Mouse (Mus musculus) left cerebral cortex, postnatal 10 days (tissue): ENCODE results near the gene Wdr95. TPM values are rescaled to one million over a fixed set of nuclear protein-coding genes. Genes with fewer than 3 reads are reported as not detected.

Experiments used
- DNase-seq, 2 experiments: peaks; one replicate each; pipeline ENCODE4 v3.0.0; 2021 to 2022; ENCODE audit warnings: low spot score in 2 of 2, mixed read lengths in 1 of 2; ENCODE audit errors: extremely low spot score in 1 of 2
- intact Hi-C: fragments of 180-260 bp; cut with DNase I; formaldehyde crosslinking; loops from one replicate; pipeline ENCODE4 v1.15.1; 2025
- total RNA-seq, 2 experiments: library from RNA; stranded (reverse); gene quantifications; 2 replicates each; pipeline ENCODE4 v1.2.3; 2021

Gene Wdr95
- total RNA-seq, 2 experiments from 2014 or later: 1.1 to 1.4 TPM

DNA sequence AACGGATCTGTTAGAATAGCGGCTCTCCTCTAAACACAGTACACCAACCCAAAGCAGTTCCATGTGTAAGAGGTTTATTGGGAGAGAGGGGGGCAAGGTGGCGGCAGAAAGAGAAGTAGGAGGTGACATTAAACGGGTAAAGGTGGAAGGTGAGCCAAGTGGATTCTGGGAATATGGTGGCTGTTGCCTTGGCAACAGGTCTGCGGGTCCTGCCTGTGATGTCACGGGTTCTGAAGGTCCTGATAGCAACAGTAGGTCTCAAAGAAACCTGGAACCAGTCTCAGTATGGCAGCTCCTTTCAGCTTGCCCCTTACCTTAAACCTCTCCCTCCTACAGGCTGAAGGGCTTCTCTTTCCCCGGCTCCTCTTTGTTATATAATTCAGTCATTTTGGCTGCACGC is 25.9 kb downstream of the Wdr95 start:
- intact Hi-C loops: no loop called here
- DNase-seq: no peak

DNA sequence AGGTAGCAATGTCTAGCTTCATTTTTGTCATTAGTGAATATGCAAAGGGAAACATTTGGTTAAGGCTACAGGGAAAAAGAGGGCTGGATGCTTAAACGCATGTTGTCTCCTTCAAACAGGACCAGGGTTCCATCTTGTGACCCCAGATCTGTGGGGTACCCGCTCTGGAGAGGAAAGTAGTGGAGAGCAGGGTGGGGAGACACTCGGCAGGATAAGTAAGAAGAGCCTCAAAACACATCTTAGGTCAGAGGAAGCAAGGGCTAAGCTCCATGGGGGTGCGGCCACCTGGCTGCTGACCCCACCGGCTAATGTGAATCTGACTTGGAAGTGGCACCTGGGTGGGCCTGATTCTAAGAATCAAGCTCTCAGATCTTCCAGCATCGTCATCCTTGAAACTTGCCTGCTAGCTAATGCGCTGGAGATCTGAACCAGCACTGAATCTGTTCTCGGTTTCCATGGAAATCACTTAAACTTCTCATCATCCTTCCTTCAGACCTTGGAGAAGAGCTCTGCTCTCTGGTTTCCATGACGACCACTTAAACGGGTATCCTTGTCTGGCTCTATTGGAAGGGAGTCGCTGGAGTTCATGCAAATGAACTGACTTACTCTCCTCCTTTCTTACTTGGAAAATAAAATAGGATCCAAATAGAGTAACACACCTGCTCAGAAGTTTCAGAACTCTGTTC is 32.6 kb downstream of the Wdr95 start:
- intact Hi-C loops: no loop called here
- DNase-seq: peak in 1 of 2 experiments; percentile 84

DNA sequence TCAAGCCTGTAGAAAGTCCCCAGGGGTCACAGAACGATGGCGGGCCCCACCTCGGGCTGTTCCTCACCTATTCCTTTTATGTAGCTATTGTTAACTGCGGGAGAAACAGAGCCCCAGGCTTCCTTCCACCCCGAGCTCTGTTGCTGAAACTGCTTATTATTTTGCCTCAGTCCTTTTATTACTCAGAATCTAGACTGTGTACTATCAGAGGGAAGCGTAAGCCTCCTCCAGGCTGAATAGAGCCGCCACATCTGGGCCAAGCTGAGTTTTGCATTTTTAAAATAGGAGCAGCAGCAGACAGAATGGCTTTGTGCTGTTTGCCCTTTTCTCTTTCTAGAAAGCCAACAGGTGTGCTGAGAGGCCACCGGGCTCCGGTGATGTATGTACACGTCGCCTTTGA is 37.5 kb downstream of the Wdr95 start:
- intact Hi-C loops: no loop called here
- DNase-seq: no peak

DNA sequence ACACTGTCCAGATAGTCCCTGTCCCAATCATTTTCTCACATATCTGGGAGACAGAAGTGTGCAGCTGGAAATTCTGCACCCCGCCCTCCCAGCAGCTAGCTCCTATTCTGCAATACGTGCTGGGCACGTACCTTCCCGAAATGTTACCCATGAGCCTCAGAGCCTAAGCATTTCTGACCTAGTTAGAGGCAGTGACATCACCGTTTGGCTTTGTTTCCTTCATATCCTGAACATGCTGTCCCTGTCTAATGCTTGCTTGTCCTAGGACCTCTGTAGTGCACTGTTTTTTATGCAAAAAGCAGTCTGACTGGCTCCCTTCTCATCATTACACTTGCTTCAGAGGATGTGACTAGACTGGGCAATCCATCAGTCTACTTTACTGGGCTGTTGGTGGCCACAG is 38.5 kb downstream of the Wdr95 start:
- no peak for DNase-seq
- intact Hi-C loops: no loop called here

DNA sequence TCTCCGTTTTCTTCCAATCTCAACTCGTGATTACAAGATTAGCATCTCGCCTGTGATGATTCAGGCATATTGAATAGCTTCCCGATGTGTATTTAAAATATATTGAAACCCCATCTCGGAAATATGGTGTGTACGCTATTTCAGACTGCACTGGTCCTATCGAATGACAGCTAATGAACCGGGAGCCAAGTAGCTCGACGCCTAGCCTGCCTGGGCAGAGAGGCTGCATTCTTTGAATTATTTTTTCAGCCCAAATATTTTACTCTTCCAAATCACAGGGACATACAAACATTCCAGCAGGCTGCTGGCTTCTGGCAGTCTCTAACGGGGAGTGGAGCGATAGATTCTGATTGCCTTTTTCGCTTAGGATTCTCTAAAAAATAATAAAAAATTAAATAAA is 40.5 kb downstream of the Wdr95 start:
- intact Hi-C loops: no loop called here
- no peak for DNase-seq

DNA sequence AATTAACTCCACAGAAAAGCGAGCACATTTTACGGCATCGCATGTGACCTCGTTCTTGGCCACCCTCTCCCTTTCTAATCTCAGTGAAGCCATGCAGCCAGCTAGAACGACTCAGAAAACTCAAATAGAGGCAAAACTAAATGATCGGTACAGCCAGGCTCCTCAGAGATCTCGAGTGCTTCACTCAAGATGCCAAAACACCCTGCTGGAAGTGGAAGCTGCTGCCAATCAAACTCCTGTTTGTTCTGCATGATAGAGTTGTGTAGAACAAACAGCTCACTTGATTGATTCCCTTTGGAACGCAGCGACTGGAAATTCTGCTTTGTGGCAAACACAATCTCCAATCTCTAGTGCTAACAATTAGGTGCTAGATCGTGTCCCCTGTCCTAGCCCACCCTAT is 48.5 kb downstream of the Wdr95 start:
- intact Hi-C loops: no loop called here
- no peak for DNase-seq

DNA sequence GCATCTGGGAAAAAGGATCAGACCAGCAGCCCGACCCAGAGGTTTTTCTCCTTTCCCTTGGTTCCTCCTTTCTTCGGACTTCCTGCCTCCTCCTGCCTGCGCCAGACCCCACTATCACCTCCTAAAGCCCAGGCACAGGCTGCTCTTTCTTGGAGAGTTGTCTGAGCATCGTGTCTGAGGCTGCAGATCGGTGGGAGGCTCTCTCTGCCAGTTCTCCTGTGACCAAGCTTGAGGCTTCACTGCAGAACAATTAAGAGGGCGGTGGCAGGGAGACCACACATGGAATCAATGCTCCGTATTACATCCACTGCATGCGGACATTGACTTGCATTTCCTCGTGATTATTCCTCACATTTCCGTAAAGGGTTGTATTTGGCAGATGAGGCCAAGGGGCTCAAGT is 49.0 kb downstream of the Wdr95 start:
- intact Hi-C loops: no loop called here
- no peak for DNase-seq

DNA sequence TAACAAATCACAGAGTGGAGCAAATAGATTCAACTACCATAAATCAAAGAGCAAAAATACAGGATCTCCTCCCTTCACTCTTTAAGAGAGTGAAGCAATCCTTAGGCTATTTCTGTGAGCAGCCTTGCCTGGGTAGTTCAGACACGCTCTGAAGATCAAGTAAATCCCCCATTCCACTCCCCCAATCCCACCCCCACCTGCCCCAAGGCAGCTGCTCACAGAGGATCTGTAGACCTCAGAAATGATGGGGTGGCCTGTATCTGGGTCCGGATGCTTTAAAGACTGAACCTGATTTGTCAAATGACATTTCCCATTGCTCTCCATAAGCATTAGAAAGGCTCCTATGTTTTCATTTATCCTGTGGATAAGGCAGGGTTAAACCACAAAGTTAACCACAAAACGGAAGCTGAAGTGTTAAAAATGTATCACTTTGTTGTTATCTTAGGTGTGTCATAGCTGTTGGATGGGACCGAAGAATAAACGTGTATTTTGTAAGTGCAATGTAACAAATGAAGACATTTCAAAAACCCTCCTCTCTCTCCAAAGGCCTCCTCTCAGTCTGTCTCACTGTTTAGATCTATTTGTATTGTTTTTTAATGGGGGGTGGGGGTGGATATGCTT is 54.3 kb downstream of the Wdr95 start:
- intact Hi-C loops: no loop called here
- DNase-seq: no peak

DNA sequence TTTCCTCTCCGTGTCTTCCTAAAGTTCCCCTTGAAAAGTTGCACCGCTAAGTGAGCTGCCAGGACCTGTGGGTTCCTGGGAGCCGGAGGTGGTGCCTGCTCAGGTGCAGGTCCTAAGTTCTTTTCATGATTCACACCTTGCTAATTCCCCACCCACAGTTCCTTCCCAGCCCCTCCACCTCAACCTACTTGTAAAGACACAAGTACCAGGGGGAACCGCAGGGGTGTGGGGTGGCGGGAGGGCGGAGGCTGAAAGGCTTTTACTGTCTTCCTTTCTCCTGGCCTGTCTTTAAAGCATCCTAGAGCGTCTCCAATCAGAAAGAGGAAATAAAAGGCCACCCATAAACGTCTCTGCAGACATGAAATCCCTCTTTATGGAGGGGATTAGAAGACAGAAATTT is 55.0 kb downstream of the Wdr95 start:
- intact Hi-C loops: no loop called here
- DNase-seq: no peak

DNA sequence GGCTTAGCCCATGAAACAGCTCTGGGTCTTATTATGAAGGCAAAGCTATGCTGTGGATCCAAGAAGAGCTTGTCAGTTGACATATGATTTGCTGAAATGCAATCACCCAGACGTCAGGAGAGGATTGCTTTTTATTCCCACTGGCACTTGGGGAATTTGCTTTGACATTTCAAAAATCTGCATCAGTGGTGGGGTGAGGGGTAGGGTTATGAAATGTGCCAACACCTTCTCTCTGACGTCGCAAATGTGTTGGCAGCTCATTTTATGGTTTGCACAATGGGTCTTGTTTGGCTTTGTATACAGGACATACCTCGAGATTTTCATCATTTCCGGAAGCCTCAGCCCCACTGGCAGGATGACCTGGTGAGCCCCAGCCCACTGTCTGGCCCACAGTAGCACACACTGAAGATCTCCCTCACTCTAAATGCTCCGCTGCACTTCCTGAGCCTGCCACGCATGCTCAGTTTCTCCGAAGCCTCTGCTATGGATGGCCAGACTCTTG is 55.7 kb downstream of the Wdr95 start:
- intact Hi-C loops: no loop called here
- DNase-seq: no peak

DNA sequence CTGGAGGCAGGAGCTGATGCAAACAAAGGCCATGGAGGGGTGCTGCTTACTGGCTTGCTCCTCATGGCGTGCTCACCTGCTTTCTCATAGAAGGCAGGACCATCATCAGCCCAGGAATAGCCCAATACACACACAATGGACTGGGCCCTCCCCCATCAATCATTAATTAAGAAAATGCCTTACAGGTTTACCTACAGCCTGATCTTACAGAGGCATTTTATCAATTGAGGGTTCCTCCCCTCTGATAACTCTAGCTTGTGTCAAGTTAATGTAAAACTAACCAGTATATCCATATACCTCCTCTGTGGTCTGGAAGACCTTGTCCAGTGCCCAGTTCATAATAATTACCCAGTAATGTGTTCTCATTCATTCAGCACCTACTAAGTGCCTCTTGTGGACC is 56.8 kb downstream of the Wdr95 start:
- intact Hi-C loops: no loop called here
- no peak for DNase-seq

DNA sequence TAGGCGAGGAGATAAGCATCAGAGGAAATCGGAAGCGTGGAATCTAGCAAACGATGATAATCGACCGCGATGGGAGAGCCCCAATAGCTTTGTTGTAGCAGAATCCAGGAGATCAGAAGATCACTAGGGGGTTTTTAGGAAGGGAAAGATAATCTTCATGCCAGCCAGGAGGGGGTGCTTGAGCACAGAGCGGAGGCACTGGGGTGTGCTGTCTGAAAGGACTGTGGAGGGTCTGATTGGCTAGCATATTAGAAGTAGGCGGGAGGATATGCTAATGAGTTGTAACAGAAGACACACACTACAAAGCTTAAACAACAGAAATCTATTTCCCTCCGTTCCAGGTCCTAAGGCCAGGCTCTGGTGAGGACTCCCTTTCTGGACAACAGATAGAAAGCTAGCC is 57.4 kb downstream of the Wdr95 start:
- peak in 1 of 2 experiments; percentile 61 for DNase-seq
- intact Hi-C loops: no loop called here

DNA sequence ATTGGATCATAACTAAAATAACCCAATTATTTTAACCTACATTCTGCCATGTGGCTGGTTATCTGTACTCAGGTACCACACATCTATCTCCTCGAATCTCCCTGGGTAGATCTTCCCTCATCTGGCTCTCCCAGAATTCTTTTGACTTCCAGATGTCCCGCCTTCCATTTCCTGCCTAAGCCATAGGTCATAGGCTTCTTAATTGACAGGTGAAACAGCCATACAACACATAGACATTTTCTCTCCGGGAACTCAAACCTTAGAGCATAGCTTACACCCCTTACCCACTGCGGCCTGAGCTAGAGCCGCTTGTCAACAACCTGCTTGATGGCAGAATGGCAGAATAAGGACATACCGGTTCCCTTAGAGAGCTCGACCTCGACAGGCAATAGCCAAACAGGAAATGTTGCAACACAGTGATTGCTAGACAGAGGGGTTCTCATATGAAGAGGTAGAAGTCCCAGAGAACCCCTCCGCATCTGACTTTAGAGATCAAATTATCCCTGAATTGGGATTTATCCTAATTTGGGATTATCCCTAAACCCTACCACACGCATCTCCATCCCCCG is 58.9 kb downstream of the Wdr95 start:
- DNase-seq: no peak
- intact Hi-C loops: no loop called here

DNA sequence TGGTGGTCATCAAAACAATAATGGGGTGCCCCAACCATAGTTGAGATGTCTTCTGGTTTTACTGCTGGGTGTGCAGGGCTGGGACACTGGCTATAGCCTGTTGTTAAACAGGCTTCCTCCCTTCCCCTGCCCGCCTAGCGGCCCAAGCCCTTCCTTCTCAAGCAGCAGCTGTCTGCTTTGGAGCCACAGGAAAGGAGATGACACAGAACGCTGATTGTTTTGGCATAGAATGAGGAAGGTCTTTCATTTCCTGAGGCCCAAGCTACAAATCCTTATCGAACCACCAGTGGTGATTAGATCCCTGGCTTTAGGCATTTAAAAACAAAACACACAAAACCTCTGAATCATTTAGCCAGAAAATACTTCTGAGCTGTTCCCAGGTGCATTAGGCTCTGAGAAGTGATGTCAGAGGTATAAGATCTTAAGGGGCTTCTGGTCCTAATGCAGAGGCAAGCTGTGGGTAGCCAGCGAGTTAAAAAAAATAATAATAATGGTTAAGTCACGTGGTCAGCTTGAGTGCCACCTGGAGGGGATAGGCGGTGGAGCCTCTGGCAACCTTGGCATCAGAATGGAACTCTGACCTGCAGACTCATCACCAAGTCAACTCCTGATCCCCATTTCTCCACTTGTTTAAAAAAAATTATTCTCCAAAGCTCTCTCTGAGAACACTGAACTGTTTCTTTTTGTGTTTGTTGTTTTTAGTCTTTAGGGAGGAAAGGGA is 60.5 kb downstream of the Wdr95 start:
- DNase-seq: no peak
- intact Hi-C loops: no loop called here

DNA sequence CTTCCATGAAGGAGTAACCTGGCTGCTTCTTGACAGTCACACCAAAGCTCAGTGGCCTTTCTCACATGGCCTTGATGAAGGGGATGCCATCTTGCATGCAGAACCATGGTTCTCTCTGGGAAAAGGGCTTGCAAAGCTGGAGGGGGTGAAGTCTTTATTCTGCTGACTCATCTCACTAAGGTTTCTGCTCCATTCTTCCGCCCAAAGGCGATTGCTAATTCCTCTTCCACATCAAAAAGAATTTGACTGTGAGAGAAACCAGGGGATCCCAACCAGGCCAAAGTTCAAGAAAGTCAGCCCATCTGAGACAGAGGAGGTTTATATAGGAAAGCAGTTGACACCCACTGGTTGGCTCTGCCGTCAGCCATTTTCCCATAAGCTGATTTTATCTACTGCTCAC is 61.5 kb downstream of the Wdr95 start:
- intact Hi-C loops: no loop called here
- no peak for DNase-seq

DNA sequence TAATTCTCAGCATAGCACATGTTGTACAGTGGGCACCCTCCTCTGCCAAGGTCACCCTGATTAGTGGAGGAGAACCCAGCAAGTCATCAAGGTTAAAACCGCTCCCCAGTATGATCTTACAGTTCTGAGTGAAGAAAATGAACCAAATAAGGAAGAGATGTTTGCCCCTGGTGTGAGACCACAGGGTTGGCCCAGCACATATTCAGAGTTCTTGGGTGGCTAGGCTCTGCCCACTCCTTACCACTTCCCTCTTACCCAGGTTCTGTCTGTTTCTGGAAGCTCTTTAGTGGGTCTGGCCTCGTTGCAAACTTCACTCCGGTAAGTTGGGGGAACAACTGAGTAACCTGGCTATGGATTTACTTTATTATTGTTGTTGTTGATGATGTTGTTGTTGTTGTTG is 65.7 kb downstream of the Wdr95 start:
- DNase-seq: no peak
- intact Hi-C loops: no loop called here

DNA sequence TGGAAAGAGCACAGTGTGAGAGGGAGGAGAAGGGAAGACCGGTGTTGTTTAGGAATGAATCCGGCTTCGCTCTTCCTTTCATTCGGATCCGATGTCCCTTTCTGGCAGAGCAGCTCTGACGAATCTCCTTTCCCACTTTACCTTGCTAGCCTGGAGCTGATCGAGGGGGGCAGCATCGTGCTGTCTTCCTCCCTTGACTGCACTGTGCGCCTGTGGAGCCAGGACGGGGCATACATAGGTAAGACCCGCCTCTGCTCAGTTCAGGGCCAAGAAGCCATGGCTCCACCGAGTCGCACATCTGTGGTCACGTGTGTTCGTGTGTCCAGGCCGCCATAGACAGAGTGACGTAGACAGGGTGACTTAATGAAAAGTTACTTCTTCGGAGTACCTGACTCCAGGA is 68.9 kb downstream of the Wdr95 start:
- intact Hi-C loops: no loop called here

DNA sequence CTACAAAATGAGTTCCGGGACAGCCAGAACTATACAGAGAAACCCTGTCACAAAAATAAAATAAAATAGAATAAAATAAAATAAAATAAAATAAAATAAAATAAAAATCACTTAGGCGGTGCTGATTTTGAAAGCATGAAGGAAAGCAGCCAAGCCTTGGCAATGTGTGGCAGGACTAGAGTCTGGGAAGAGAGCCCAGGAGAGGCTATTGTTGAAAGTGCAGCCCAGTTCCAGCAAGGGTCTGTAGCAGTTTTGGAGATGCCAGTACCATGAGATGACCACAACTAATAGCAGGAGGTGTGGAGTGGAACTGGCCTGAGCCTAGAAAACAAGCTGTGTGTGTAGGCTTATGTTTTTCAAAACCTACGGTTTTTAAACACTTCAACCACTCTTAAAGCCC is 73.5 kb downstream of the Wdr95 start:
- peak in 1 of 2 experiments; percentile 33 for DNase-seq
- intact Hi-C loops: no loop called here

More for the DNA sequence above, 68.9 kb downstream of the Wdr95 start:
- no peak for DNase-seq

DNA sequence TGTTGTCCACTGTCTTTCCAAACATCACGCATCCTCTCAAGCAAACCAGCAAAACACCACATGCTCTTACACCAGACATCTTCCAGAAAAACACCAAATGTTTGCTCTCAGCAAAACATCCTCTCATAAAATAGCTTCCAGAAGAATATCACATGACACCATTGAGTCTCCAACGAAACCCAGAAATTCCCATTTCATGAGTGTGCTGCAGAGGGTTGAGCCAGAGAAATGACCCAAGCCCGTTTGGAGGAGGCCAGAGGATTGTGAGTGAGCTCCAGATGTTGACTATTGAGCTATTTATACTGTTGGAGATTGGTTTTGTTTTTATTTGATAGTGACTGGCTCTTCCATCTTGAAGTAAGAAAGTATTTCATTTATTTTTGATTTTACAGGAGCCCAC is 74.8 kb downstream of the Wdr95 start:
- intact Hi-C loops: no loop called here
- no peak for DNase-seq
